Mouse (Mus musculus): ENCODE data around the gene Mcm2. TPM values are rescaled to one million over a fixed set of nuclear protein-coding genes. Genes with fewer than 3 reads are reported as not detected.

Mcm2 gene
- total and polyA plus RNA-seq, 3 experiments = 130 to 148 (median 148) TPM

GRCm38 (mm10) chr6:88938664-88939055, 40.1 kb upstream of the Mcm2 start:
- peak overlapping the region; percentile 81; the same call in 1 of the 2 replicates for H3K27ac ChIP-seq (ENCODE audit: insufficient read depth, low read depth)
- peak overlapping the region in 1 of 3 experiments; percentile 53 for H3K4me3 ChIP-seq (replicated peaks in 1 of 3; ENCODE audit: low read depth in 2 of 3, low read length in 2 of 3, poor library complexity in 1 of 3)
- no peaks in the 10 kb centered on the region for H3K9me3 ChIP-seq (replicated peaks; ENCODE audit: low read length)
- no peaks in the 10 kb centered on the region for H3K79me2 ChIP-seq (replicated peaks; ENCODE audit: control insufficient read depth, extremely low read depth, insufficient read depth, poor library complexity, severe bottlenecking)
- DNase-seq (ENCODE audit: extremely low read depth) = no peak
- peak; percentile 64; the same call in 1 of the 2 replicates for TF ChIP-seq CHD1 (IDR thresholded peaks at IDR 0.05; ENCODE audit: low read depth, low read length)
- peak; percentile 4; the same call in 1 of the 2 replicates for TF ChIP-seq MAZ (IDR thresholded peaks at IDR 0.05; ENCODE audit: low read depth, low read length)
- TF ChIP-seq TBP (conservative IDR thresholded peaks at IDR 0.05; ENCODE audit: low read depth, low read length) = no peak
- TF ChIP-seq MYC (IDR thresholded peaks at IDR 0.05; ENCODE audit: low read depth, low read length) = no peak
- TF ChIP-seq RCOR1 (conservative IDR thresholded peaks at IDR 0.05; ENCODE audit: low read depth, low read length) = 0 out of 2 replicates have a peak, but pooled peaks have one; percentile 15
- TF ChIP-seq SIN3A (IDR thresholded peaks at IDR 0.05; ENCODE audit: low read length) = peak; percentile 59; the same call in 1 of the 2 replicates
- no peak for TF ChIP-seq JUND (conservative IDR thresholded peaks at IDR 0.05; ENCODE audit: low read depth, low read length)
- in situ Hi-C loops (cut with MboI; ENCODE audit: low pct_ligation_motif_present, low pct_unique_long_range_greater_than_20kb, low sequenced_read_pairs) = loop anchor here (10.0 kb wide), 3 partner anchors 66 to 696 kb away; no protein-coding TSS in a partner anchor
- H3K9ac ChIP-seq (ENCODE audit: insufficient read depth, low read depth) = no peak overlapping the region
- dilution Hi-C loops (cut with MboI; ENCODE audit: extremely low pct_ligation_motif_present, extremely low pct_unique_long_range_greater_than_20kb, low sequenced_read_pairs) = no loop called here
- peak overlapping the region; percentile 8; the same call in 1 of the 2 replicates for H3K4me2 ChIP-seq (ENCODE audit: insufficient read depth, low read depth, poor library complexity, severe bottlenecking)
- peaks cover 76 to 98% of the 10 kb centered on the region in 2 experiments for H3K4me1 ChIP-seq (ENCODE audit: control insufficient read depth in 1 of 2, insufficient read depth in 2 of 2)
- no peaks in the 10 kb centered on the region for H3K36me3 ChIP-seq (replicated peaks in 1 of 2; ENCODE audit: control insufficient read depth in 1 of 2, insufficient read depth in 1 of 2, low read length in 1 of 2)
- no peaks in the 10 kb centered on the region for H3K27me3 ChIP-seq (replicated peaks)

GRCm38 (mm10) chr6:88937971-88938663, 39.5 kb upstream of the Mcm2 start:
- no peak overlapping the region for H3K9ac ChIP-seq (ENCODE audit: insufficient read depth, low read depth)
- no peaks in the 10 kb centered on the region for H3K27me3 ChIP-seq (replicated peaks)
- H3K36me3 ChIP-seq (replicated peaks in 1 of 2; ENCODE audit: control insufficient read depth in 1 of 2, insufficient read depth in 1 of 2, low read length in 1 of 2) = no peaks in the 10 kb centered on the region
- no peak for DNase-seq (ENCODE audit: extremely low read depth)
- H3K27ac ChIP-seq (ENCODE audit: insufficient read depth, low read depth) = no peak overlapping the region; the same call in 1 of the 2 replicates
- peak overlapping the region; percentile 8; the same call in 1 of the 2 replicates for H3K4me2 ChIP-seq (ENCODE audit: insufficient read depth, low read depth, poor library complexity, severe bottlenecking)
- in situ Hi-C loops (cut with MboI; ENCODE audit: low pct_ligation_motif_present, low pct_unique_long_range_greater_than_20kb, low sequenced_read_pairs) (loop anchor here (10.0 kb wide), 3 partner anchors 67 to 697 kb away; no protein-coding TSS in a partner anchor), dilution Hi-C loops (cut with MboI; ENCODE audit: extremely low pct_ligation_motif_present, extremely low pct_unique_long_range_greater_than_20kb, low sequenced_read_pairs) (no loop called here)
- H3K9me3 ChIP-seq (replicated peaks; ENCODE audit: low read length) = no peaks in the 10 kb centered on the region
- no peaks in the 10 kb centered on the region for H3K79me2 ChIP-seq (replicated peaks; ENCODE audit: control insufficient read depth, extremely low read depth, insufficient read depth, poor library complexity, severe bottlenecking)
- H3K4me1 ChIP-seq (ENCODE audit: control insufficient read depth in 1 of 2, insufficient read depth in 2 of 2) = peaks cover 75 to 97% of the 10 kb centered on the region in 2 experiments
- peak overlapping the region in 1 of 3 experiments; percentile 53 for H3K4me3 ChIP-seq (replicated peaks in 1 of 3; ENCODE audit: low read depth in 2 of 3, low read length in 2 of 3, poor library complexity in 1 of 3)
- TF ChIP-seq JUN (IDR thresholded peaks at IDR 0.05; ENCODE audit: insufficient read depth, low read depth, low read length) (no peak), ZNF384 (IDR thresholded peaks at IDR 0.05; ENCODE audit: low read depth, low read length) (peak; percentile 98), TBP (conservative IDR thresholded peaks at IDR 0.05; ENCODE audit: low read depth, low read length) (no peak), MYC (IDR thresholded peaks at IDR 0.05; ENCODE audit: low read depth, low read length) (no peak), ELF1 (IDR thresholded peaks at IDR 0.05; ENCODE audit: low read depth, low read length) (no peak), ZC3H11A (IDR thresholded peaks at IDR 0.05; ENCODE audit: low read depth, low read length) (no peak), GABPA (IDR thresholded peaks at IDR 0.05; ENCODE audit: insufficient replicate concordance, low read depth, low read length) (no peak), BHLHE40 (IDR thresholded peaks at IDR 0.05; ENCODE audit: low read depth, low read length) (peak; percentile 52; the same call in 1 of the 2 replicates), RCOR1 (conservative IDR thresholded peaks at IDR 0.05; ENCODE audit: low read depth, low read length) (no peak), NRF1 (IDR thresholded peaks at IDR 0.05; ENCODE audit: low read depth, low read length) (no peak), USF1 (IDR thresholded peaks at IDR 0.05; ENCODE audit: low read depth, low read length) (no peak), ZKSCAN1 (IDR thresholded peaks at IDR 0.05; ENCODE audit: borderline replicate concordance, low read depth, low read length) (no peak), SMC3 (IDR thresholded peaks at IDR 0.05; ENCODE audit: low read depth, low read length) (no peak), ETS1 (conservative IDR thresholded peaks at IDR 0.05; ENCODE audit: low read depth, low read length) (peak; percentile 38; the same call in 1 of the 2 replicates), NELFE (IDR thresholded peaks at IDR 0.05; ENCODE audit: low read depth, low read length) (no peak), EP300 (IDR thresholded peaks at IDR 0.05; ENCODE audit: low read length) (no peak), CHD1 (IDR thresholded peaks at IDR 0.05; ENCODE audit: low read depth, low read length) (no peak), POLR2AphosphoS2 (IDR thresholded peaks at IDR 0.05; ENCODE audit: low read depth, low read length) (no peak), E2F4 (IDR thresholded peaks at IDR 0.05; ENCODE audit: insufficient replicate concordance, low read depth, low read length) (no peak), MEF2A (IDR thresholded peaks at IDR 0.05; ENCODE audit: borderline replicate concordance, low read depth, low read length) (no peak), TCF12 (IDR thresholded peaks at IDR 0.05; ENCODE audit: low read depth, low read length) (no peak), MAZ (IDR thresholded peaks at IDR 0.05; ENCODE audit: low read depth, low read length) (peak; percentile 72), PAX5 (IDR thresholded peaks at IDR 0.05; ENCODE audit: low read length) (no peak), CHD2 (IDR thresholded peaks at IDR 0.05; ENCODE audit: low read length) (peak; percentile 97), RAD21 (IDR thresholded peaks at IDR 0.05; ENCODE audit: low read depth, low read length) (no peak), IRF4 (IDR thresholded peaks at IDR 0.05; ENCODE audit: low read depth, low read length) (no peak), KAT2A (IDR thresholded peaks at IDR 0.05; ENCODE audit: insufficient replicate concordance, low read length) (no peak), JUND (conservative IDR thresholded peaks at IDR 0.05; ENCODE audit: low read depth, low read length) (no peak)
